Mouse (Mus musculus): Measurements from ENCODE around the gene Ctnna3. TPM values are rescaled to one million over a fixed set of nuclear protein-coding genes. Genes with fewer than 3 reads are reported as not detected.
"Not testable (repeated sequence)": the region's sequence is repeated elsewhere in the genome, so short reads cannot be mapped to it uniquely, and the experiment has no call there.

Gene Ctnna3
- polyA plus RNA-seq, 1 experiment, result 3.0 TPM

- no peak for TF ChIP-seq CTCF (IDR thresholded peaks at IDR 0.05; ENCODE audit: borderline replicate concordance, insufficient read depth, low read depth, low read length)
- no peak for TF ChIP-seq POLR2A (IDR thresholded peaks at IDR 0.05; ENCODE audit: borderline replicate concordance, insufficient read depth, low read length)
- Histone ChIP-seq H3K27me3 (ENCODE audit: control insufficient read depth, insufficient read depth, low read length) (no peaks in the 10 kb centered on the region), H3K27ac (ENCODE audit: insufficient read depth, low read length) (no peak overlapping the region), H3K4me3 (replicated peaks; ENCODE audit: insufficient read depth, low read depth, low read length) (no peak overlapping the region), H3K4me1 (ENCODE audit: control insufficient read depth, insufficient read depth, low read length) (no peaks in the 10 kb centered on the region)
- DNase-seq, result no peak
- 84% methylated on average over 3 of the region's 3 CpGs for WGBS
These were observed 1471.8 kb downstream of the Ctnna3 start for GRCm38 (mm10) chr10:64901726-64902125.

- TF ChIP-seq POLR2A (IDR thresholded peaks at IDR 0.05; ENCODE audit: borderline replicate concordance, insufficient read depth, low read length) (no peak), CTCF (IDR thresholded peaks at IDR 0.05; ENCODE audit: borderline replicate concordance, insufficient read depth, low read depth, low read length) (no peak)
- DNase-seq, result no peak
- Histone ChIP-seq H3K4me1 (ENCODE audit: control insufficient read depth, insufficient read depth, low read length) (no peaks in the 10 kb centered on the region), H3K4me3 (replicated peaks; ENCODE audit: insufficient read depth, low read depth, low read length) (no peak overlapping the region), H3K27me3 (ENCODE audit: control insufficient read depth, insufficient read depth, low read length) (no peaks in the 10 kb centered on the region), H3K27ac (ENCODE audit: insufficient read depth, low read length) (no peak overlapping the region)
- WGBS, result 68% methylated on average over 7 of the region's 7 CpGs
These were observed 1511.1 kb downstream of the Ctnna3 start for GRCm38 (mm10) chr10:64940975-64941374.

- TF ChIP-seq POLR2A (IDR thresholded peaks at IDR 0.05; ENCODE audit: borderline replicate concordance, insufficient read depth, low read length) (no peak), CTCF (IDR thresholded peaks at IDR 0.05; ENCODE audit: borderline replicate concordance, insufficient read depth, low read depth, low read length) (no peak)
- H3K27me3 ChIP-seq (ENCODE audit: control insufficient read depth, insufficient read depth, low read length), result no peaks in the 10 kb centered on the region
- H3K4me3 ChIP-seq (replicated peaks; ENCODE audit: insufficient read depth, low read depth, low read length), result no peak overlapping the region
- H3K27ac ChIP-seq (ENCODE audit: insufficient read depth, low read length), result no peak overlapping the region
- peak in 1 of 2 experiments; percentile 59 for DNase-seq
- H3K4me1 ChIP-seq (ENCODE audit: control insufficient read depth, insufficient read depth, low read length), result no peaks in the 10 kb centered on the region
These were observed 1528.5 kb downstream of the Ctnna3 start for GRCm38 (mm10) chr10:64958391-64958790.

GRCm38 (mm10) chr10:64992871-64993270, 1563.0 kb downstream of the Ctnna3 start:
- H3K4me3 ChIP-seq (replicated peaks; ENCODE audit: insufficient read depth, low read depth, low read length), result no peak overlapping the region
- no peaks in the 10 kb centered on the region for H3K27me3 ChIP-seq (ENCODE audit: control insufficient read depth, insufficient read depth, low read length)
- H3K27ac ChIP-seq (ENCODE audit: insufficient read depth, low read length), result no peak overlapping the region
- no peak for TF ChIP-seq POLR2A (IDR thresholded peaks at IDR 0.05; ENCODE audit: borderline replicate concordance, insufficient read depth, low read length)
- TF ChIP-seq CTCF (IDR thresholded peaks at IDR 0.05; ENCODE audit: borderline replicate concordance, insufficient read depth, low read depth, low read length), result no peak
- DNase-seq, result no peak
- H3K4me1 ChIP-seq (ENCODE audit: control insufficient read depth, insufficient read depth, low read length), result no peaks in the 10 kb centered on the region
- WGBS, result 43% methylated on average over 3 of the region's 3 CpGs

GRCm38 (mm10) chr10:65013525-65013924, 1583.6 kb downstream of the Ctnna3 start:
- Histone ChIP-seq H3K27ac (ENCODE audit: insufficient read depth, low read length) (no peak overlapping the region), H3K4me1 (ENCODE audit: control insufficient read depth, insufficient read depth, low read length) (peaks cover 4% of the 10 kb centered on the region; the same call in 1 of the 2 replicates), H3K4me3 (replicated peaks; ENCODE audit: insufficient read depth, low read depth, low read length) (no peak overlapping the region), H3K27me3 (ENCODE audit: control insufficient read depth, insufficient read depth, low read length) (no peaks in the 10 kb centered on the region)
- DNase-seq, result peak; percentile 12 to 62
- no peak for TF ChIP-seq POLR2A (IDR thresholded peaks at IDR 0.05; ENCODE audit: borderline replicate concordance, insufficient read depth, low read length)
- no peak for TF ChIP-seq CTCF (IDR thresholded peaks at IDR 0.05; ENCODE audit: borderline replicate concordance, insufficient read depth, low read depth, low read length)

- 77% methylated on average over 2 of the region's 2 CpGs for WGBS
- Histone ChIP-seq H3K4me3 (replicated peaks; ENCODE audit: insufficient read depth, low read depth, low read length) (no peak overlapping the region), H3K4me1 (ENCODE audit: control insufficient read depth, insufficient read depth, low read length) (no peaks in the 10 kb centered on the region), H3K27ac (ENCODE audit: insufficient read depth, low read length) (no peak overlapping the region), H3K27me3 (ENCODE audit: control insufficient read depth, insufficient read depth, low read length) (no peaks in the 10 kb centered on the region)
- TF ChIP-seq CTCF (IDR thresholded peaks at IDR 0.05; ENCODE audit: borderline replicate concordance, insufficient read depth, low read depth, low read length), result no peak
- TF ChIP-seq POLR2A (IDR thresholded peaks at IDR 0.05; ENCODE audit: borderline replicate concordance, insufficient read depth, low read length), result no peak
- peak in 1 of 2 experiments; percentile 10 for DNase-seq
These were observed 1592.8 kb downstream of the Ctnna3 start for GRCm38 (mm10) chr10:65022667-65023066.

- H3K4me3 ChIP-seq (replicated peaks; ENCODE audit: insufficient read depth, low read depth, low read length); H3K27me3 ChIP-seq (ENCODE audit: control insufficient read depth, insufficient read depth, low read length); DNase-seq; H3K4me1 ChIP-seq (ENCODE audit: control insufficient read depth, insufficient read depth, low read length); H3K27ac ChIP-seq (ENCODE audit: insufficient read depth, low read length): not testable (repeated sequence)
- WGBS, result 89% methylated on average over 1 of the region's 1 CpGs
These were observed 1603.6 kb downstream of the Ctnna3 start for GRCm38 (mm10) chr10:65033516-65033915.

Other genes starting within 250 kb of the Ctnna3 start
- 1.4 and 1.9 TPM in 2 replicates for gene Mypn, start 226.1 kb upstream of the Ctnna3 start, polyA plus RNA-seq (2012; rRNA removed)
- gene Herc4, start 186.3 kb upstream of the Ctnna3 start, polyA plus RNA-seq (2012; rRNA removed), result 25.5 and 28.2 TPM in 2 replicates
- gene Sirt1, start 48.4 kb upstream of the Ctnna3 start, polyA plus RNA-seq (2012; rRNA removed), result 15.3 and 17.2 TPM in 2 replicates
- 32.1 and 34.2 TPM in 2 replicates for gene Dnajc12, start 47.7 kb upstream of the Ctnna3 start, polyA plus RNA-seq (2012; rRNA removed)
- gene Gm7075, start 8.3 kb upstream of the Ctnna3 start, polyA plus RNA-seq (2012; rRNA removed), result not detected in 2 replicates